Mouse (Mus musculus) ZHBTc4 (cell line): ENCODE data around the gene Ush1g.

Experiments
- DNase-seq: peaks from one replicate; pipeline ENCODE4 v3.0.0-alpha.2; 2011; ENCODE audit warnings: low read depth, low spot score

The Ush1g gene

DNA sequence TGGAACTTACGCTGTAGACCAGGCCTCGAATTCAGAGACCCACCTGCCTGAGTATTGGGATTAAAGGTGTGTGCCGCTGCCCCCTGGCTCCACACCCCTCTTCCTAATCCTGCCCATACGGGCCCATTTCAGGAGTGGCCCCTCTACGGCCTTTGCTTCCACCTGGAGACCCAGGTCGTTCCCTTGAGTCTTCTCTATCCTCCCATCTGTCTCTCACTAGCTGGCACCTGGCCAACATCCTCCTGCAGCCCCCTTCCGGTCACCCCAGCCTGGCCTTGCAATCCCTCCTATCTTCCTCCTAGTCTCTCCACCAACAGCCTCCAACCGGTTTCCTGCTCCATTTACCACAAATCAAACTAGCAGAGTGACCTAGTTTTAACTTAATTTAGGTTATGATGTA is 32.0 kb downstream of the Ush1g start:
- no peak for DNase-seq

GRCm38 (mm10) chr11:115288305-115288704 is 33.5 kb downstream of the Ush1g start:
- DNase-seq = no peak

DNA sequence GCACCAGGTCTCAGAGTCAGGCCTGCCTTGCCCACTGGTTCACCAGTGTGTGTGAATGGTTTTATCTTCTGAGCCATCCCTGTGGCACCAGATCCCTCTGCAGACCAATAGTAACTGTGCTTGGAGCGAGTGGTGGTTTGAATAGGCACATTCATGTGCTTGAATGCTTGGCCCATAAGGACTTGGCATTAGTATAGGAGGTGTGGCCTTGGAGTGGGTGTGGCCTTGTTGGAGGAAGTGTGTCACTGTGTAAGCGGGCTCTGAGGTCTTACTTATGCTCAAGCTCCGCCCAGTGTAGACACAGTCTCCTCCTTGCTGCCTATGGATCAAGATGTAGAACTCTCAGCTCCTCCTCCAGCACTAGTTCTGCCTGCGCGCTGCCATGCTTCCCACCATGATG is 34.5 kb downstream of the Ush1g start:
- DNase-seq = peak; percentile 94

- DNase-seq = no peak
Observed at GRCm38 (mm10) chr11:115286201-115286993, 35.4 kb downstream of the Ush1g start.

GRCm38 (mm10) chr11:115285282-115285681 is 36.6 kb downstream of the Ush1g start:
- no peak for DNase-seq

DNA sequence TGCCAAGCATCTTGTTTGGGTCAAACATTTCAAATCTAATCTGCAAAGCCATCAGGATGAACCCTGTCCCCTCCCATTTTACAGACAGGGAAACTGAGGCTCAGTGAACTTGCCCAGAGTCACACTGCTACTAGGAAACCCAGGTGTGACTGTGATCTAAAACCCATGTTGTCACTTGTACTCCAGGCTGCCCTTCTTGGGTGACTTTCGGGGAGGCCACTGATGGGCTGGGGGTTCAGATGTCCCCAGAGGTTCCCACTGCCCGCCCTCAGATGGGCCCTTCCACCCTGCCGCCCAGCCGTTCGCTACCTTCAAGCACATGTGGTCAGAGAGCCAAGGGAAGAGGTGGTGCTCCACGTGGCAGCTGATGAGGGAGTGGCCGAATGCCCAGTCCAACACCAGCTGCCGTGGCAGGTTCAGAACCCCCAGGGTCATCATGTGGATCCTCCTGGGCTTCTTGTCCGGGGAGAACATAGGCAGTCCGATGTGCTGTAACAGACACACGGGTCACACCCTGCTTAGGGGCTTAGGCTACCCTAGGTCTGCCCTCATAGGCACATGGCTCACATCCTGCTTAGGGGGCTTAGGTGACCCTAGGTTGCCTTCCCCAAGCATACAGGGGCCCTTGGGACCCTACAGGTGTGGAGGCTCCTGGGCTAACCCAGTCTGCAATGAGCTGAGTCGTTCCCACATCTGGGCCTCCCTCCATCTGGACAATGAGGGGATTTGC is 37.8 kb downstream of the Ush1g start:
- DNase-seq = no peak

GRCm38 (mm10) chr11:115283486-115283765 is 38.4 kb downstream of the Ush1g start:
- DNase-seq = no peak

DNA sequence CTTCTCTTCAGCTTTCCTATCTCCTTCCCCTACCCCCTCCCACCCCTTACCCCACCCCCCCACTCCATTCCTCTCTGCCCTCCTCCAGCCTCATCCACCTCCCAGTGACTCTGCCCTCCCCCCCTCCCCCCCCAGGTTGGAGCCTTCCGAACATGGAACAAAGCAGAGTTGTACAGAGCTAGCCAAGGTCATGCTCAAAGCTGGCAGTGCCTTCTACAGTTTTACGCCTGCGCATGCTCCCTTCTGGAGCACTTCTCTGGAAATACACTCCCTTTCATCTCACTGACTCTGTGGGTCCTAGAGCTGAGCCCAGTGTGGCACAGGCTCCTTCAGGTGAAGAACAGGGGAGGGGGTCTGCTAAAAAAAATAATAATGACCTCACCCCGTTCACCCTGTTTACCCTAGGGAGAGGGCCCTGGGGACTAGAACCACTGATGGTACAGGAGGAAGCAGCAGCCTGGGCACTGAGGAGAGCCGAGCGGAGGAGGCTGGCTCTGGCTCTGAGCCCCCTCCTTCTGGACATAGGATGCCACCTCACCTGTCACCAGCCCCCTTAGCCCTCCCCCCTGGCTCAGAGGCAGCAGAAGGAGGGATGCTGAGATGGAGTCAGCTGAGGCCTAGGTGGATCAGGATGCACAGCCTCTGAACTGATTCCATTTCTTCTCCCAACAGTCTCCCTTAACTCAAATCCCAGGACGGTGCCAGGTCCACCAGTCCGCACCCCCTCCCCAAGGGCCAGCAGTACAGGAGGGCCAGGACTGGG is 38.9 kb downstream of the Ush1g start:
- DNase-seq = no peak

DNA sequence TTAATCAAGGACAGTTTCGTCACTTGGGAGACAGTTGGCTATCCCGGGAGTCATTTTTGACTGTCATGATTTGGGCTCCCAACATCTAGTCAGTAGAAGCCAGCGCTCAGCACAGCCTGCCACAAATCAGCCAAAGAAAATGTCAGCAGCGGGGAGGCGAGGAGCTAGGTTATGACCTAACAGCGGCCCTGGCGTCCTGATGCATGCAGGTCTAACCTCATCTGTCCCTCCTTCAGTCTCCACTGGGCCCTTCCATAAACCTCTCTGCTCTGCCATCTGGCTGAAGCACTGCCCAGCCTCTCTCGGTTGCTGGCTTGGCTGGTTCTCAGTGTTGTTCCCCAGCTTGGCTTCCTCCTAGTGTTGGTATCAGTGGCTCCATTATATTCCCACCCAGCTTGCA is 39.5 kb downstream of the Ush1g start:
- DNase-seq = no peak

- peak; percentile 85 for DNase-seq
Observed at GRCm38 (mm10) chr11:115279726-115280125, 42.1 kb downstream of the Ush1g start.

GRCm38 (mm10) chr11:115278176-115278575 is 43.7 kb downstream of the Ush1g start:
- no peak for DNase-seq

GRCm38 (mm10) chr11:115277604-115277975 is 44.3 kb downstream of the Ush1g start:
- no peak for DNase-seq

- peak; percentile 99 for DNase-seq
Observed at GRCm38 (mm10) chr11:115276780-115277603, 44.8 kb downstream of the Ush1g start, which contains the start of gene Fdxr. Fdxr (minus strand) TSS chr11:115277050.

DNA sequence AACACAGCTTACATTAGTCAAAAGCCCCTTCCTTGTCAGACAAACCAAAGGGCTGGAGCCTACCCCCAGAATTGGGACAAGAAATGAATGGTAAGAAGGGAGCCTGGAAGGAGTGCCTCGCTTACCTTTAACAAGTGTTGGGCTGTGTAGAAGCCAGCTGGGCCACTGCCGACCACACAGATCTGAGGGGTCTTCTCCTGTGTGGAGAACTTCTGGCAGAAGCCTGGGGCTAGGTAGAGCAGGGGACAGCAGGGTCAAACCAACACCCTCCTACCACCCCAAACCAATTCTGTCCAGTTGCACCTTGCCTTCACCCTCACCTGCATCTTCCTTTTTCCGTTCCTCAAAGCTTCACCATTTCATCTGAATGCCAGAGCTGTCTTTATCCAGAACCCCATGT is 45.9 kb downstream of the Ush1g start:
- no peak for DNase-seq

DNA sequence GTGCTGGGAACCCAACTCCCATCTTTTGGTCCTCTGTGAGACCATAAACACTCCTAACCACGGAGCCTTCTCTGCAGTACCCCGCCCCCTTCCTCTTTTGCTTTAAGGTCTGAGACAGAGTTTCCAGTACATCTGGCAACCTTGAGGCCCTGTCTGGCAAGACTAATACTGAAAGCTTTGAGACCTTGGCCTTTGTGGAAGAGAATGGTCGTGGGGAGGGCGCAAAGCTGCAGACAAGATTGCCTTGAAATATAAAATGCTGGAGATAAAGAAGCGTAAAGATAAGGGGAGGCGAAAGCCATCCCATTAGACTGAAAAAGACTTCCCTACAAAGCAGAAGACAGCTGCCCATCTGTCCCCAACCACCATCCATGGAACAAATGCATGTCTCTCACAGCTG is 46.3 kb downstream of the Ush1g start:
- no peak for DNase-seq

DNA sequence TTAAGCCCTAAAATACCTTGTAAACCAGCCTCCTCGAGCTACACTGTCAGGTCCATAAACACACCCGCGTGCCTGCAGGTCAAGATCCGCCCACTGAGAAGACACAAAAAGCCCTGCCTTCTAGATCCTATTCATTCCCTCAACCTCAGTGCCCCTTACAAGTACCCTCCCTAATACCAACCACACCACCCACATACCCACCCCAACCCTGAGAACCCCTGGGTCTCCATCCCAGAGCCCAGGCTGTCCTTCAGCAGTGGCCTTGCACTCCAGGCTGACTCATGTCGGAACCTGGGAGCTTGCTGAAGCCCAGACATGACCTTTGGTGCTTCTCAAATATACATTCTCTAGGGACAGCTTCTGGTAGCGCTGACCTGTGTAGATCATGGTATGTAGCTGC is 47.1 kb downstream of the Ush1g start:
- no peak for DNase-seq

DNA sequence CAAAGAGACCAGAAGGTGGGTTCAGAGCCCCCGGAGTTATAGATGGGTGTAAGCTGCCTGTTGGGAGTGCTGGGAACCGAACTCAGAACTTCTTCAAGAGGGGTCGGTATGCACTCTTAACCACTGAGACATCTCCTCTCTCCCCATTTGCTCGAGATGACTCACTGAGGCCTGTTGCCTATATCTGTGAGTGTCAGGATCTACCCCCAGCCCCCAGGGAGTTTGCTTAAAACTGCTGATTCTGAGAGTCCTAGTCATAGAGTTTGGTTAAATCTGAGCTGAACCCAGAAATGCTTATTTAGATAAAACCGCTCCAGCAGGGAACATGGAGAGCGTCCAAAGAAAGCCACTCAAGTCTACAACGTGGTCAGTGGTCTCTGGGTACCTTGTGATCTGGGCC is 47.7 kb downstream of the Ush1g start:
- no peak for DNase-seq

- no peak for DNase-seq
Observed at GRCm38 (mm10) chr11:115273735-115274134, 48.1 kb downstream of the Ush1g start.

GRCm38 (mm10) chr11:115272894-115273498 is 48.8 kb downstream of the Ush1g start:
- no peak for DNase-seq

DNA sequence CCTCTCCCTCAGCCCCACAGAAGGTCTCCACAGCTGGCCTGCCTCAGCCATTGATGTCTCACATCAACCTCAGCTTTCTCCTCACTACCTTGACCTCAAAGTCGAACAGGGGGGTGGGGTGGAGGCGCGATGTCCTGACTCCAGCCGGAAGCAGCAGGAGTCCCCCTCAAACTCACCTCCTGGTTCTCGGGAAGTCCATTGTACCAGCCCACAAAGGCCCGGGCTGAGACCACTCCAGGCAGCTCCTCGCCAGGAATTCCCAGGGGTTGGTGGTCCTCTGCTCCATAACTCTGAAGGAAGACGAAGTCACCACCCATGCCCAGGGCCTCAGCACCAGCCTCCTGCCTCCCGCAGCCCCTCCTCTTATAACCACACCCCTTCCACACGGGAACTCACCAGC is 50.4 kb downstream of the Ush1g start:
- DNase-seq = no peak

- DNase-seq = no peak
Observed at GRCm38 (mm10) chr11:115271052-115271451, 50.8 kb downstream of the Ush1g start.
